Mouse (Mus musculus) testis, adult 2 months (tissue): ENCODE data around the gene D230025D16Rik.

Experiments
- CTCF ChIP-seq: fragments of 200-500 bp; IDR thresholded peaks from 2 replicates; pipeline ENCODE4 v1.5.1; 2012; ENCODE audit warnings: low read depth, mild to moderate bottlenecking, inconsistent platforms, low read length, moderate library complexity; ENCODE audit not compliant: control insufficient read depth, insufficient read depth, insufficient replicate concordance
- POLR2A ChIP-seq: fragments of 200-500 bp; IDR thresholded peaks from 2 replicates; pipeline ENCODE4 v1.6.1; 2012; ENCODE audit warnings: low read depth, mild to moderate bottlenecking, inconsistent platforms, low read length, moderate library complexity; ENCODE audit not compliant: control insufficient read depth

DNA sequence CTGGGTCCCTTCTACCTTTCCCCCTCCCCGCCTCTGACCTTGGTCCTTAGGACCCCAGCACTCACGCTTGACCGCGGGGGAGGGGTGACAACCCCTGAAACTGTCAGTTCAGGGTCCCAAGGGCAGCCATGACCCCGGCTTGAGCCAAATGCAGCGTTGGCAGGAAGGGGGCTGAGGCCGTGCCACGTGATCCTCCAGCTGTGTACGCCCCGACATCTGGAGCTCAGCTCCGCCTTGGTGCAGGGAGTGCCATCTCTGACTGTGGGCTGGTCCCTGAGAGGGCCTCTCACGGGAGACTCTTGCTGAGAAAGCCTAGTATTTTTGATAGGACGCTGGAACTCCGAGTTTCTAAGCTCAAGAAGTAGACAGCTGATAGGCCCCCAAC is 30.0 kb downstream of the D230025D16Rik start, which contains the start of gene B3gnt9:
- TF ChIP-seq CTCF (no peak), POLR2A (no peak)
